Mouse (Mus musculus): Measurements from ENCODE around the gene Chst5.

GRCm38 (mm10) chr8:111932580-111933336 lies 22.5 kb upstream of the Chst5 start:
- no peak for TF ChIP-seq ZC3H11A (IDR thresholded peaks at IDR 0.05; ENCODE audit: borderline replicate concordance, low read depth, low read length)
- TF ChIP-seq MAFK (IDR thresholded peaks at IDR 0.05; ENCODE audit: insufficient read depth, low read depth, low read length) = no peak
- TF ChIP-seq CHD2 (IDR thresholded peaks at IDR 0.05; ENCODE audit: low read depth, low read length) = no peak
- TF ChIP-seq ZNF384 (IDR thresholded peaks at IDR 0.05; ENCODE audit: low read depth, low read length) = no peak

Data from ES-E14 (cell line).